Mouse (Mus musculus) MEL-GATA-1-ER (cell line): ENCODE results near the gene 4932438H23Rik.
A peak's percentile ranks its signal among the peaks of the same experiment; 100 is the strongest.

Experiments used
- DNase-seq: peaks from one replicate; pipeline ENCODE4 v3.0.0-alpha.2; 2012; ENCODE audit warnings: low read depth; ENCODE audit errors: extremely low read depth

The 4932438H23Rik gene

DNA sequence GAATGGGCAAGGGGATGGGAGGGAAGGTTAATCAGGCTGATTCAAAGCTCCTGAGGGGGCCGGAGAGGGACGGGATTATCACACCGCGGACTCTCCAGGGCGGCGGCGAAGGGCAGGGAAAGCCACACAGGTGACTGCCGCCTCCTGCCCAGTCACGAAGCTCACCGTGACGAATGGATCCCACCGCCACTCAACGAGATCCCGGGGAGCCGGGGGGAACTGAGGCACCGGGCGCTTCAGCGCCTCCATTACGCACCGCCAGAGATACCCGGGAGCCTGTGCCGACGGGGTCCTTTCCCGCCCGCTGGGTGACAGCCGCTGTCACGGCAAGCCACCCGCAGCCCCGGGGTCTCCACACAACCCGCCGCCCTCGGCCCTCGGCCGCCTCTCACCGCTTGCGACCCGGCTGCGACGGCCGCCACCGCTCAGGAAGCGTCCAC is 84.3 kb downstream of the 4932438H23Rik start:
- peak; percentile 18 for DNase-seq

DNA sequence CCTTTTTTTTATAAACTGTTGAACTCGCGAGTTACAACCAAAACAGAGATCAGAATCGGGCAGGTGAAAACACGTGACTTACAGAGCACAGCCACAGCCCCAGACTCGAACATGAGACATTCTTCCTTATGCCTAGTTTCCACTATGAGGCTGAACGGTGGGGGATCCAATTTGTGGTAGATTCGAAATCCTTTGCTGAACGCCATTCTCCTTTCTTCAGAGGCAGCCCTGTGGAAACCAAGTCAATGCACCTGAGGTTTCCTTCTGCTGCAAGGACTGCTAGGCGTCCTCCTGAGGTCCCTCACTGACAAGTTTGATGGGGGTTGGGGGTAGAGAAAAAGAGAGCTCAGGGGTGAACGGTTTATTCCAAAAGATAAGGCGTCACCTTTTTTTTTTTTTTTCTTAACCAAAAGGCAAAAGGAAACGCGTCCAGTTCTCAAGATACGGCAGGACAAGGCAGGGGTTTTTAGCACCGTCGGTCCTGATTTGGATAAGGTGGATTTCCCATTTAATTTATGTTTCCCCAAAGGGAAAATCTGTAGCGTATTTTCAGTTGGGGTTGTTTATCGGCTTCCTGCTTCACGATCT is 84.9 kb downstream of the 4932438H23Rik start:
- DNase-seq, result peak; percentile 53

DNA sequence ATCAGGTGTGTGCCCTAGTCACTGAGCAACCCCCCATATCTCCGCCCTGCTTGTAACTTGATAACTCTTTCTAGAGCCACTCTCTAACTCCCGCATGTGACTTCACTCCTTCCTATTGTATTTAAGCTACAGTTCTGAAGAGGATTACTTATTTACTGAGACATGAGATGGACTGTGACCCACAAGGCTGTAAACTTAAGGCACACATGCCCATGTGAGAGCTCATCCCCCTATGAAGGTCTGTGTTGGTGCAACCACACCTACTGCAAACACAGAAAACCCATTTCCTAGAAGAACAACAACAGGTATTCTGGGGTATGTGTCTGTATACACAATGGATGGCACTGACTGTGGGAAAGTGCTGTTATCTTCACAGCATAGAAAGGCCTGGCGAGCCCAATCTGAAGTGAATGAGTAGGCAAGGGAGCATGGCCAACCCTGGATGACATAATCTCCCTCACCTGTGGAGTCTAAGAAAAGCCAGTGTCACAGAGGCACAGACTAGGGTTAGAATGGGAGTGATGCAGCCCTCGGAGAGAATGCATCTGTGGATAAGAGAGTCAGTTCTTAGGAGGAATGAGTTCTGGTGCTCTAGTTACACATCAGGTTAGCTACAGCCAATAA is 89.9 kb downstream of the 4932438H23Rik start:
- no peak for DNase-seq
